Mouse (Mus musculus): ENCODE results near the gene Ptprq. TPM values are rescaled to one million over a fixed set of nuclear protein-coding genes. Genes with fewer than 3 reads are reported as not detected.

Gene Ptprq
- polyA plus RNA-seq, 1 experiment from 2014 or later, result not detected

DNA sequence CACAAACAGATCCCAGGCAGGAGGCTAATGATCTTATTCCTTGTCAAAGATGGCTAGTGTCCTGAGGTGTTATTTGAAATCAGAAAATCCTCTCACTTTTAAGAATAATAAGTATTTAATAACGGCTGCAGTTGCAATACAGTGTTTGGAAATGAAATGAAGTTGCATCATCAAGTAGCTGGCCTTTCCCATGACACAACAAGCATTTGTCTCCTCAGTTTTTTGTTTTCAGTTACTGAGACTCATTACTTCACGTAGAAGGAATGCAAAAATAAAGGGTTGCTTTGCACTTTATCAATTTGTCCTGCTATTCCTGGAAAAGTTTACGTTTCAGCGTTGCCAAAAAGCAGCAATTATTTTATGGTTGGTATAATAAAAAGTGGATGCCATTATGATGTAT lies 216.4 kb downstream of the Ptprq start:
- Histone ChIP-seq H3K4me2 (replicated peaks; ENCODE audit: low read depth) (no peak overlapping the region), H3K4me1 (replicated peaks; ENCODE audit: control insufficient read depth, insufficient read depth, low read length) (no peaks in the 10 kb centered on the region), H3K4me3 (ENCODE audit: low read depth, low read length) (no peak overlapping the region), H3K36me3 (ENCODE audit: control insufficient read depth, insufficient read depth) (no peaks in the 10 kb centered on the region), H3K9me3 (ENCODE audit: control insufficient read depth) (no peaks in the 10 kb centered on the region), H3K27me3 (replicated peaks; ENCODE audit: control insufficient read depth, insufficient read depth, low read length) (no peaks in the 10 kb centered on the region), H3K27ac (ENCODE audit: low read depth, low read length) (no peak overlapping the region), H3K9ac (ENCODE audit: low read depth, low read length) (no peak overlapping the region)
- WGBS, result 54% methylated on average over 4 of the region's 4 CpGs
- no peak for ATAC-seq
- no peak for TF ChIP-seq CTCF (IDR thresholded peaks at IDR 0.05; ENCODE audit: low read depth)

- no peaks in the 10 kb centered on the region for H3K27me3 ChIP-seq (replicated peaks; ENCODE audit: control insufficient read depth, insufficient read depth, low read length)
- H3K27ac ChIP-seq (ENCODE audit: low read depth, low read length), result no peak overlapping the region
- H3K9ac ChIP-seq (ENCODE audit: low read depth, low read length), result no peak overlapping the region
- H3K4me1 ChIP-seq (replicated peaks; ENCODE audit: control insufficient read depth, insufficient read depth, low read length), result no peaks in the 10 kb centered on the region
- H3K4me2 ChIP-seq (replicated peaks; ENCODE audit: low read depth), result no peak overlapping the region
- no peaks in the 10 kb centered on the region for H3K9me3 ChIP-seq (ENCODE audit: control insufficient read depth)
- ATAC-seq, result no peak
- TF ChIP-seq CTCF (IDR thresholded peaks at IDR 0.05; ENCODE audit: low read depth), result no peak
- 85% methylated on average over 7 of the region's 7 CpGs for WGBS
- H3K4me3 ChIP-seq (ENCODE audit: low read depth, low read length), result no peak overlapping the region
- H3K36me3 ChIP-seq (ENCODE audit: control insufficient read depth, insufficient read depth), result no peaks in the 10 kb centered on the region
Measured at GRCm38 (mm10) chr10:107502193-107502592, 217.7 kb downstream of the Ptprq start.

- H3K27ac ChIP-seq (ENCODE audit: low read depth, low read length), result no peak overlapping the region
- H3K36me3 ChIP-seq (ENCODE audit: control insufficient read depth, insufficient read depth), result no peaks in the 10 kb centered on the region
- WGBS, result 70% methylated on average over 7 of the region's 7 CpGs
- H3K4me1 ChIP-seq (replicated peaks; ENCODE audit: control insufficient read depth, insufficient read depth, low read length), result no peaks in the 10 kb centered on the region
- no peak for ATAC-seq
- no peak overlapping the region for H3K4me2 ChIP-seq (replicated peaks; ENCODE audit: low read depth)
- no peak overlapping the region for H3K4me3 ChIP-seq (ENCODE audit: low read depth, low read length)
- TF ChIP-seq CTCF (IDR thresholded peaks at IDR 0.05; ENCODE audit: low read depth), result no peak
- H3K9me3 ChIP-seq (ENCODE audit: control insufficient read depth), result no peaks in the 10 kb centered on the region
- no peak overlapping the region for H3K9ac ChIP-seq (ENCODE audit: low read depth, low read length)
- H3K27me3 ChIP-seq (replicated peaks; ENCODE audit: control insufficient read depth, insufficient read depth, low read length), result no peaks in the 10 kb centered on the region
Measured at GRCm38 (mm10) chr10:107499656-107500055, 220.2 kb downstream of the Ptprq start.

- no peak overlapping the region for H3K9ac ChIP-seq (ENCODE audit: low read depth, low read length)
- H3K36me3 ChIP-seq (ENCODE audit: control insufficient read depth, insufficient read depth), result no peaks in the 10 kb centered on the region
- no peak for ATAC-seq
- H3K27ac ChIP-seq (ENCODE audit: low read depth, low read length), result no peak overlapping the region
- no peaks in the 10 kb centered on the region for H3K4me1 ChIP-seq (replicated peaks; ENCODE audit: control insufficient read depth, insufficient read depth, low read length)
- no peak overlapping the region for H3K4me2 ChIP-seq (replicated peaks; ENCODE audit: low read depth)
- 84% methylated on average over 1 of the region's 1 CpGs for WGBS
- H3K27me3 ChIP-seq (replicated peaks; ENCODE audit: control insufficient read depth, insufficient read depth, low read length), result no peaks in the 10 kb centered on the region
- no peak for TF ChIP-seq CTCF (IDR thresholded peaks at IDR 0.05; ENCODE audit: low read depth)
- no peak overlapping the region for H3K4me3 ChIP-seq (ENCODE audit: low read depth, low read length)
- no peaks in the 10 kb centered on the region for H3K9me3 ChIP-seq (ENCODE audit: control insufficient read depth)
Measured at GRCm38 (mm10) chr10:107496402-107496801, 223.4 kb downstream of the Ptprq start.

DNA sequence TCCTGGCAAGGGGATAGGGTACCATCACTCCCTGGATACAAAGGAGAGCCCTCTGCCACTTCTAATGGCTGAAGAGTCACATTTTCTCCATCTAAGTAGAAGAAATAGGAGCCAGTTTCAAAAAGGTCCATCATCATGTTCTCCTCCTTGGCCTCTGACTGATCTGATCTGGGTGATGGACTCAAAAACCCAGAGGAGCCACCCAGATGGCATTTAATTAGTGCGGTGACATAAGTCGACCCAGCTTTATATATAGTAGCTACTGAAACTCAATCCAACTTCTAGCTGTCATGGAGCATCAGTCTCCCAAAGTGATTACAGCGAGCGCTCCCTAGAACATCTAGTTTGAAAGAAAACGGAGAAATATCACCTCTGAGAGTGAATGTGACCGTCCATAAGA lies 225.3 kb downstream of the Ptprq start, which contains the start of gene Myf6:
Gene Myf6, minus strand, starts transcription at position 170 of the 400 bp plus-strand sequence.
- Histone ChIP-seq H3K9me3 (ENCODE audit: control insufficient read depth) (no peaks in the 10 kb centered on the region), H3K27me3 (replicated peaks; ENCODE audit: control insufficient read depth, insufficient read depth, low read length) (no peaks in the 10 kb centered on the region), H3K36me3 (ENCODE audit: control insufficient read depth, insufficient read depth) (no peaks in the 10 kb centered on the region), H3K27ac (ENCODE audit: low read depth, low read length) (no peak within 1 kb of the TSS), H3K4me2 (replicated peaks; ENCODE audit: low read depth) (peak within 1 kb of the TSS; percentile 57), H3K4me1 (replicated peaks; ENCODE audit: control insufficient read depth, insufficient read depth, low read length) (no peaks in the 10 kb centered on the region), H3K4me3 (ENCODE audit: low read depth, low read length) (peak within 1 kb of the TSS; percentile 13; the same call in 1 of the 2 replicates), H3K9ac (ENCODE audit: low read depth, low read length) (no peak within 1 kb of the TSS)
- TF ChIP-seq CTCF (IDR thresholded peaks at IDR 0.05; ENCODE audit: low read depth), result no peak
- 96% methylated on average over 6 of the region's 6 CpGs for WGBS
- no peak for ATAC-seq

DNA sequence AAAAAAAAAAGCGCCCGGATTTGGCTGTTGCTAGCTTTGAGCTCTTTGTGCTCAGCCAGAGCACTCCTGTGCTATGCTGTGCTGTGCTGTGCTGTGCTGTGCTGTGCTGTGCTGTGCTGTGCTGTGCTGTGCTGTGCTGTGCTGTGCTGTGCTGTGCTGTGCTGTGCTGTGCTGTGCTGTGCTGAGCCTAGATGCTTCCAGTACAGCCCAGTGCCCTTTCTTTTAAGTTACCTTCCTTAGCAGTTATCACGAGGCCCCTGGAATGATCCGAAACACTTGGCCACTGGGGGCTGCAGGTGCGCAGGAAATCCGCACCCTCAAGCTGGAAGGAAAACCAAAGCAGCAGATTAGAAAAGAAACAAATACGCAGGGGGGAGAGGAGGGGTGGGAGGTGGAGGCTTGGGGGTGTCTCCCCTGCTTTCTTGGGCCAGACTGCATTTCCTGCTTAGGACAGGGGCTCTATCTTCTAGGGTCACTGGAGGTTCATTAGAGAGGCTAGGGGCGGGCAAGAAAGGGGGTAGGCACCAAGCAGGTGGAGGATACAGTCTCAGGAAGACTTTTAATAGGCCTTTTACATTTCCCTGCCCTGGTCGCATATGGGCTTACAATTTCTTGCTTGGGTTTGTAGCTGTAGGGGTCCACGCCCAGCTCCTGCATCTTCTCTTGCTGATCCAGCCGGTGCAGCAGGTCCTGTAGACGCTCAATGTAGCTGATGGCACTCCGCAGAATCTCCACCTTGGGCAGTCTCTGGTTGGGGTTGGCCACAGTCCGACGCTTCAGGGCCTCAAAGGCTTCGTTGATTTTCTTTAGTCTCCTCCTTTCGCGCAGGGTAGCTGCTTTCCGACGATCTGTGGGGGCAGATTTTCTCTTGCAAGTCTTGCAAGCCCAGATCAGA lies 226.0 kb downstream of the Ptprq start:
- Histone ChIP-seq H3K4me1 (replicated peaks; ENCODE audit: control insufficient read depth, insufficient read depth, low read length) (no peaks in the 10 kb centered on the region), H3K4me2 (replicated peaks; ENCODE audit: low read depth) (peak overlapping the region; percentile 57), H3K9me3 (ENCODE audit: control insufficient read depth) (no peaks in the 10 kb centered on the region), H3K9ac (ENCODE audit: low read depth, low read length) (no peak overlapping the region), H3K36me3 (ENCODE audit: control insufficient read depth, insufficient read depth) (no peaks in the 10 kb centered on the region), H3K4me3 (ENCODE audit: low read depth, low read length) (peak overlapping the region; percentile 13; the same call in 1 of the 2 replicates), H3K27me3 (replicated peaks; ENCODE audit: control insufficient read depth, insufficient read depth, low read length) (no peaks in the 10 kb centered on the region), H3K27ac (ENCODE audit: low read depth, low read length) (no peak overlapping the region)
- ATAC-seq, result no peak
- 61% methylated on average over 20 of the region's 20 CpGs for WGBS
- no peak for TF ChIP-seq CTCF (IDR thresholded peaks at IDR 0.05; ENCODE audit: low read depth)
